ENCODE assay signal across 9 mouse cellular contexts in the genomic region with DNA sequence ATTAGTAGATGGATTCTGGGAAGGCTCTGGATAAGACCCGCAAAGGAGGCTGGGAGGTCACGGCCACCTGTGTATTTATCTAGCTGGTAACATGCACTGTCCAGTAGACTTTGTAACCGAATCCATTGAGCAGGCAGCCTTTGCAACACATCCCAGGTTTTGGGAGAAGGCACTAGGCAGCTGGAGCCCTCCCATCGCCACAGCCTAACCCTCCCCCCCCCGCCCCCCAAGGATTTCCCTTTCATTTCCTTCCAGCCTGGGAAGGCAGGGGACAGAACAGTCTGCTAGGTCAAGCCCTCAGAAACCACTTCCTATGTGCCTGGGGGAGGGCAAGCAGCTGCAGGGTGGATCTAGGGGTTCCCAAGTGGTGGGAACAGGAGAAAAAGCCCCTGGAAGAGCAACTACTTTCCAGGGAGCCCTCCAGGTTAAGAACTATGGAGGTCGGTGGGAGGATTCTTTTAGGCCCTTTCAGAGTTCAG. TPM values are rescaled to one million over a fixed set of nuclear protein-coding genes. Genes with fewer than 3 reads are reported as not detected.
A peak's percentile ranks its signal among the peaks of the same experiment; 100 is the strongest.
DNase-seq lines count a peak whose midpoint lies in the region; ATAC-seq and TF ChIP-seq lines count a peak whose summit lies in the region.
"Had no signal": no experiment of that assay in that cellular context is flagged by ENCODE, and none has a peak within 500 bp of the region (broad histone marks: within the 10 kb centered on the region; RNA-seq: fewer than 3 reads in every experiment).

No protein-coding gene starts in this region.

- H3K4me1 ChIP-seq in embryonic facial prominence, embryonic 13.5 days: peaks cover 47% of the 10 kb centered on the region
- H3K4me1 ChIP-seq in hindbrain, embryonic 16.5 days (ENCODE audit: control insufficient read depth, insufficient read depth, low read depth, low read length): peaks cover 15% of the 10 kb centered on the region
- H3K4me1 ChIP-seq in liver, embryonic 13.5 days (replicated peaks): peaks cover 38% of the 10 kb centered on the region
- peaks cover 33% of the 10 kb centered on the region for H3K4me1 ChIP-seq in olfactory bulb, adult 2 months (ENCODE audit: control insufficient read depth, insufficient read depth, low read length)

- H3K27ac ChIP-seq in embryonic facial prominence, embryonic 13.5 days: peak overlapping the region; percentile 96
- peak overlapping the region; percentile 55 for H3K27ac ChIP-seq in hindbrain, embryonic 16.5 days (ENCODE audit: low read depth, low read length)
- peak overlapping the region; percentile 73 for H3K27ac ChIP-seq in liver, embryonic 13.5 days
- no peak overlapping the region for H3K27ac ChIP-seq in olfactory bulb, adult 2 months (ENCODE audit: insufficient read depth, low read depth, low read length)

- TF ChIP-seq CTCF in olfactory bulb, adult 2 months (IDR thresholded peaks at IDR 0.05; ENCODE audit: insufficient read depth, low read depth, low read length): no peak

- no peaks in the 10 kb centered on the region for H3K9me3 ChIP-seq in embryonic facial prominence, embryonic 13.5 days
- no peaks in the 10 kb centered on the region for H3K9me3 ChIP-seq in hindbrain, embryonic 16.5 days (ENCODE audit: control insufficient read depth, low read length)
- no peaks in the 10 kb centered on the region for H3K9me3 ChIP-seq in liver, embryonic 13.5 days (replicated peaks)

- peak; percentile 55 for DNase-seq in gastrocnemius, postnatal 25 days
- no peak for DNase-seq in gastrocnemius, postnatal 36 days
- DNase-seq in liver, embryonic 13.5 days: no peak
- no peak for DNase-seq in c-Kit-positive CD71-positive TER-119-positive erythroid progenitor cells, embryonic 14.5 days (ENCODE audit: low spot score)
- no peak for DNase-seq in MN1 (ENCODE audit: low spot score)

- WGBS in embryonic facial prominence, embryonic 13.5 days: 5% methylated on average over 6 of the region's 6 CpGs
- 17% methylated on average over 6 of the region's 6 CpGs for WGBS in hindbrain, embryonic 16.5 days
- WGBS in liver, embryonic 13.5 days (ENCODE audit: insufficient replicate concordance): 10% methylated on average over 6 of the region's 6 CpGs
- WGBS in olfactory bulb, adult 2 months: 27% methylated on average over 6 of the region's 6 CpGs

- intact Hi-C loops in gastrocnemius, postnatal 36 days (cut with DNase I): no loop called here

- TF ChIP-seq POLR2A in olfactory bulb, adult 2 months (IDR thresholded peaks at IDR 0.05; ENCODE audit: insufficient read depth, low read depth, low read length): no peak

- no peaks in the 10 kb centered on the region for H3K36me3 ChIP-seq in embryonic facial prominence, embryonic 13.5 days
- H3K36me3 ChIP-seq in hindbrain, embryonic 16.5 days (ENCODE audit: control insufficient read depth, insufficient read depth, low read length): no peaks in the 10 kb centered on the region
- no peaks in the 10 kb centered on the region for H3K36me3 ChIP-seq in liver, embryonic 13.5 days

- peak overlapping the region; percentile 77 for H3K4me3 ChIP-seq in embryonic facial prominence, embryonic 13.5 days
- peak overlapping the region; percentile 71 for H3K4me3 ChIP-seq in hindbrain, embryonic 16.5 days (ENCODE audit: low read length)
- H3K4me3 ChIP-seq in liver, embryonic 13.5 days (replicated peaks): peak overlapping the region; percentile 68
- H3K4me3 ChIP-seq in olfactory bulb, adult 2 months (ENCODE audit: insufficient read depth, low read depth, low read length): peak overlapping the region; percentile 62

- ATAC-seq in embryonic facial prominence, embryonic 13.5 days (ENCODE audit: insufficient number of reproducible peaks, insufficient read depth, low FRiP score, low TSS enrichment, low read depth): no peak
- ATAC-seq in hindbrain, embryonic 16.5 days: no peak
- ATAC-seq in liver, embryonic 13.5 days (ENCODE audit: low read depth): peak; percentile 18; the same call in 1 of the 2 replicates

- no peaks in the 10 kb centered on the region for H3K27me3 ChIP-seq in embryonic facial prominence, embryonic 13.5 days
- H3K27me3 ChIP-seq in hindbrain, embryonic 16.5 days (replicated peaks; ENCODE audit: control insufficient read depth, insufficient read depth, low read length): no peaks in the 10 kb centered on the region
- H3K27me3 ChIP-seq in liver, embryonic 13.5 days: peaks cover 23% of the 10 kb centered on the region
- H3K27me3 ChIP-seq: Patski had no signal

- peak overlapping the region; percentile 92 for H3K9ac ChIP-seq in embryonic facial prominence, embryonic 13.5 days
- peak overlapping the region; percentile 71 for H3K9ac ChIP-seq in hindbrain, embryonic 16.5 days (ENCODE audit: low read depth, low read length)
- peak overlapping the region; percentile 75 for H3K9ac ChIP-seq in liver, embryonic 13.5 days

- peak overlapping the region; percentile 88 for H3K4me2 ChIP-seq in embryonic facial prominence, embryonic 13.5 days
- peak overlapping the region; percentile 95 for H3K4me2 ChIP-seq in hindbrain, embryonic 16.5 days (ENCODE audit: low read length)
- H3K4me2 ChIP-seq in liver, embryonic 13.5 days: peak overlapping the region; percentile 94

RNA-seq across cellular contexts. Expression of a gene that starts 1.1 kb away (rescaled TPM):
- total RNA-seq in gastrocnemius, postnatal 25 days (2021): 10 to 100 TPM; 41.5 to 45.0 TPM
- 10 to 100 TPM; 38.4 to 49.4 TPM for total RNA-seq in gastrocnemius, postnatal 36 days (2021)
- 29.4 and 32.7 TPM in 2 replicates for polyA plus RNA-seq in embryonic facial prominence, embryonic 13.5 days (2015; fragmentation: Nextera tagmentation; extraction: Ambion mirVana)
- polyA plus RNA-seq in hindbrain, embryonic 16.5 days (2015; fragmentation: Nextera tagmentation; extraction: Ambion mirVana): 10.1 and 17.2 TPM in 2 replicates
- polyA plus RNA-seq in liver, embryonic 13.5 days (2015; fragmentation: Nextera tagmentation; extraction: Ambion mirVana): 4.3 and 5.1 TPM in 2 replicates
- not detected in 2 replicates for polyA plus RNA-seq in olfactory bulb, adult 2 months (2012; ENCODE audit: insufficient read depth, insufficient read length, low replicate concordance, missing spikeins)
